Mouse (Mus musculus) limb, embryonic 11.5 days (tissue): ENCODE measurements around the gene Spem1. TPM values are rescaled to one million over a fixed set of nuclear protein-coding genes. Genes with fewer than 3 reads are reported as not detected.

Source experiments
- ATAC-seq: fragments of 200-750 bp; cut with Nextera tagmentation; 2 replicates; pipeline ENCODE4 v1.8.0; 2017; ENCODE audit warnings: low read depth; ENCODE audit not compliant: insufficient number of reproducible peaks, low FRiP score, low TSS enrichment
- DNase-seq: peaks from one replicate; pipeline ENCODE4 v3.0.0-alpha.2; 2015; ENCODE audit warnings: low spot score
- H3K27ac ChIP-seq: fragments of 300-500 bp; sonication (generic); replicated peaks from 2 replicates; pipeline ENCODE4 v1.5.1; 2014; ENCODE audit warnings: low read depth, mild to moderate bottlenecking, low read length
- H3K27me3 ChIP-seq: fragments of 300-500 bp; sonication (generic); 2 replicates; pipeline ENCODE4 v1.6.1; 2014; ENCODE audit warnings: mild to moderate bottlenecking, low read length, mixed read lengths; ENCODE audit not compliant: control insufficient read depth, insufficient read depth
- H3K36me3 ChIP-seq: fragments of 300-500 bp; sonication (generic); 2 replicates; pipeline ENCODE4 v1.6.1; 2014; ENCODE audit warnings: mild to moderate bottlenecking, low read length, moderate library complexity, mixed read lengths; ENCODE audit not compliant: control insufficient read depth, insufficient read depth
- H3K4me1 ChIP-seq: fragments of 300-500 bp; sonication (generic); 2 replicates; pipeline ENCODE4 v1.6.1; 2014; ENCODE audit warnings: low read length, mixed read lengths; ENCODE audit not compliant: control insufficient read depth, insufficient read depth
- H3K4me2 ChIP-seq: fragments of 300-500 bp; sonication (generic); 2 replicates; pipeline ENCODE4 v1.6.1; 2014; ENCODE audit warnings: low read depth, mild to moderate bottlenecking, moderate library complexity; ENCODE audit not compliant: severe bottlenecking
- H3K4me3 ChIP-seq: fragments of 300-500 bp; sonication (generic); 2 replicates; pipeline ENCODE4 v1.5.1; 2014; ENCODE audit warnings: low read depth, low read length
- H3K9ac ChIP-seq: fragments of 300-500 bp; sonication (generic); 2 replicates; pipeline ENCODE4 v1.6.1; 2014; ENCODE audit warnings: mild to moderate bottlenecking, low read length
- H3K9me3 ChIP-seq: fragments of 300-500 bp; sonication (generic); 2 replicates; pipeline ENCODE4 v1.6.1; 2016; ENCODE audit warnings: low read length; ENCODE audit not compliant: control insufficient read depth
- WGBS: fragments of 180-500 bp; shearing (Covaris S2); extraction: QIAGEN DNeasy Blood & Tissue Kit; methylation state at CpG from one replicate; pipeline ENCODE4 v1.1.7; 2014; 5-methylcytosine and 5-hydroxymethylcytosine counted together
- polyA plus RNA-seq: library from polyadenylated mRNA; unstranded; fragments of >200 nt; fragmentation: Nextera tagmentation; extraction: Ambion mirVana; gene quantifications from 2 replicates; pipeline ENCODE4 v1.2.1, GENCODE M21; 2014

Spem1 gene
- polyA plus RNA-seq, 1 experiment from 2014 or later = 0.15 TPM

- peak overlapping the region; percentile 46 for H3K4me3 ChIP-seq
- peak overlapping the region; percentile 91 for H3K4me2 ChIP-seq
- peaks cover 59% of the 10 kb centered on the region for H3K27me3 ChIP-seq
- H3K9ac ChIP-seq = 0 out of 2 replicates have a peak overlapping the region, but pooled peaks have one; percentile 30
- DNase-seq (no peak), ATAC-seq (no peak)
- H3K9me3 ChIP-seq = no peaks in the 10 kb centered on the region
- H3K27ac ChIP-seq = no peak overlapping the region
- WGBS = 0% methylated on average over 11 of the region's 11 CpGs
- H3K36me3 ChIP-seq = no peaks in the 10 kb centered on the region
- peaks cover 42% of the 10 kb centered on the region for H3K4me1 ChIP-seq
Measured at GRCm38 (mm10) chr11:69800138-69800391, 21.9 kb downstream of the Spem1 start.

- DNase-seq = no peak
- peaks cover 42% of the 10 kb centered on the region for H3K4me1 ChIP-seq
- WGBS = 28% methylated on average over 12 of the region's 12 CpGs
- no peak overlapping the region for H3K27ac ChIP-seq
- H3K9ac ChIP-seq = no peak overlapping the region
- ATAC-seq = no peak
- no peaks in the 10 kb centered on the region for H3K36me3 ChIP-seq
- H3K4me2 ChIP-seq = peak overlapping the region; percentile 91
- H3K9me3 ChIP-seq = no peaks in the 10 kb centered on the region
- peak overlapping the region; percentile 46; the same call in 1 of the 2 replicates for H3K4me3 ChIP-seq
- peaks cover 54% of the 10 kb centered on the region for H3K27me3 ChIP-seq
Measured at GRCm38 (mm10) chr11:69799394-69800137, 22.4 kb downstream of the Spem1 start.

GRCm38 (mm10) chr11:69797924-69798323 lies 24.1 kb downstream of the Spem1 start:
- Histone ChIP-seq H3K9ac (no peak overlapping the region), H3K9me3 (no peaks in the 10 kb centered on the region), H3K4me2 (no peak overlapping the region), H3K4me1 (peaks cover 29% of the 10 kb centered on the region), H3K36me3 (no peaks in the 10 kb centered on the region), H3K4me3 (no peak overlapping the region), H3K27me3 (peaks cover 43% of the 10 kb centered on the region), H3K27ac (no peak overlapping the region)
- DNase-seq (no peak), ATAC-seq (no peak)
- 68% methylated on average over 7 of the region's 7 CpGs for WGBS

GRCm38 (mm10) chr11:69795983-69796435 lies 26.0 kb downstream of the Spem1 start:
- Histone ChIP-seq H3K36me3 (no peaks in the 10 kb centered on the region), H3K4me2 (peak overlapping the region; percentile 52), H3K9me3 (no peaks in the 10 kb centered on the region), H3K4me1 (peaks cover 14% of the 10 kb centered on the region), H3K27ac (no peak overlapping the region), H3K9ac (no peak overlapping the region), H3K4me3 (peak overlapping the region; percentile 26), H3K27me3 (peaks cover 25% of the 10 kb centered on the region)
- DNase-seq (no peak), ATAC-seq (no peak)
- WGBS = 3% methylated on average over 13 of the region's 13 CpGs

- H3K27ac ChIP-seq = no peak within 1 kb of the TSS
- H3K9ac ChIP-seq = no peak within 1 kb of the TSS
- H3K9me3 ChIP-seq = no peaks in the 10 kb centered on the region
- peak within 1 kb of the TSS; percentile 52 for H3K4me2 ChIP-seq
- peaks cover 20% of the 10 kb centered on the region for H3K27me3 ChIP-seq
- DNase-seq (peak; percentile 88), ATAC-seq (peak; percentile 88)
- H3K36me3 ChIP-seq = no peaks in the 10 kb centered on the region
- peaks cover 9% of the 10 kb centered on the region for H3K4me1 ChIP-seq
- WGBS = 2% methylated on average over 52 of the region's 52 CpGs
- peak within 1 kb of the TSS; percentile 26 for H3K4me3 ChIP-seq
Measured at GRCm38 (mm10) chr11:69795168-69795982, 26.6 kb downstream of the Spem1 start, which contains the start of gene Chrnb1. TSS of gene Chrnb1 (minus strand) at chr11:69795943.

GRCm38 (mm10) chr11:69793429-69793828 lies 28.6 kb downstream of the Spem1 start:
- ATAC-seq (no peak), DNase-seq (no peak)
- peaks cover 12% of the 10 kb centered on the region for H3K27me3 ChIP-seq
- no peak overlapping the region for H3K4me3 ChIP-seq
- H3K4me2 ChIP-seq = no peak overlapping the region
- no peaks in the 10 kb centered on the region for H3K36me3 ChIP-seq
- no peaks in the 10 kb centered on the region for H3K4me1 ChIP-seq
- no peaks in the 10 kb centered on the region for H3K9me3 ChIP-seq
- no peak overlapping the region for H3K27ac ChIP-seq
- no peak overlapping the region for H3K9ac ChIP-seq
- WGBS = 63% methylated on average over 5 of the region's 5 CpGs

- H3K9ac ChIP-seq = no peak overlapping the region
- no peak for ATAC-seq
- DNase-seq = no peak
- no peaks in the 10 kb centered on the region for H3K4me1 ChIP-seq
- no peaks in the 10 kb centered on the region for H3K36me3 ChIP-seq
- no peak overlapping the region for H3K4me2 ChIP-seq
- H3K9me3 ChIP-seq = no peaks in the 10 kb centered on the region
- no peak overlapping the region for H3K4me3 ChIP-seq
- no peak overlapping the region for H3K27ac ChIP-seq
- peaks cover 4% of the 10 kb centered on the region; the same call in 1 of the 2 replicates for H3K27me3 ChIP-seq
- WGBS = 72% methylated on average over 5 of the region's 5 CpGs
Measured at GRCm38 (mm10) chr11:69791420-69791819, 30.6 kb downstream of the Spem1 start.

GRCm38 (mm10) chr11:69789431-69789830 lies 32.5 kb downstream of the Spem1 start:
- no peak overlapping the region for H3K4me2 ChIP-seq
- H3K4me1 ChIP-seq = no peaks in the 10 kb centered on the region
- H3K4me3 ChIP-seq = no peak overlapping the region
- ATAC-seq (no peak), DNase-seq (no peak)
- no peaks in the 10 kb centered on the region for H3K36me3 ChIP-seq
- H3K9ac ChIP-seq = no peak overlapping the region
- peaks cover 4% of the 10 kb centered on the region; the same call in 1 of the 2 replicates for H3K27me3 ChIP-seq
- no peak overlapping the region for H3K27ac ChIP-seq
- 61% methylated on average over 5 of the region's 5 CpGs for WGBS
- no peaks in the 10 kb centered on the region for H3K9me3 ChIP-seq
